Mouse (Mus musculus): Measurements from ENCODE around the gene Tmem212.

DNA sequence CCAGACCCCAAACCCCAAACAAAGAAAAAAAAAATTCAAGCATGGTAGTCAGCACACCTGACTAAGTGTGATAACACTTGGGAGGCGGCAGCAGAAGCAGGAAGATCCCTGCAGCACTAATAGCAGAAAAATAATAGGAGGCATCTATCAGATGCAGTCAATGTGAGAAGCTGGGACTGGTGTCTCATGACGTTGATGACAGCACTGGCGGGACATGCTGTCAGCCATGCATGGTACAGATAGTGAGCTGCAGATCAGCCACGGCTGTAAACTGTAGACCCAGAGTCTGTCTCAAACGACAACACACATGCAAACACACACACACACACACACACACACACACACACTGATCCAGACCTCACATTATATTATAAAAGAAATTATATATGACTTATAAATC is 52.9 kb downstream of the Tmem212 start:
- no peak for TF ChIP-seq CTCF (IDR thresholded peaks at IDR 0.05; ENCODE audit: low read depth)
- TF ChIP-seq EP300 (IDR thresholded peaks at IDR 0.05; ENCODE audit: low read depth): no peak
